Mouse (Mus musculus) brain, embryonic 18.5 days (tissue): ENCODE measurements around the gene Ajm1.

ENCODE experiments used
- DNase-seq: peaks from one replicate; pipeline ENCODE4 v3.0.0-alpha.2; 2012; ENCODE audit warnings: low read depth, low spot score

Gene Ajm1

DNA sequence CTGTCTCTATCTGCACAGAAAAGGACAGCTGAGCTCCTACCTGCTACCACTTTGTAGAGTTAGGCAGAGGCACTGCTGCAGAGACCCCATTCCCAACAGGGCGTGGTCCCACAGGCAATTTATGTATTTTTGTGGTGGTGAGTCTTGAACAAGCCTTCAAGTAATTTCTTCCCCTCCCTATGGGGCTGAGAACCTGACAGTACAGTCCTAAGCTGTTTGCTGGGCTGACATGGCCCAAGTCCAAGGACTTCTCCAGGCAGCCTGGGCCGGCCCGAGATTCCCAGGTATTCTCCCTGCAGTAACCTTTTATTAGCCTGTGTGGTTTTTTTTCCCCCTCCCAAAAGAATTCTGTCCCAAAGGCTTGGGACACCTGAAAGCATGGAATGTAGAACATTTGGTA lies 2.6 kb upstream of the Ajm1 start:
- DNase-seq = no peak

DNA sequence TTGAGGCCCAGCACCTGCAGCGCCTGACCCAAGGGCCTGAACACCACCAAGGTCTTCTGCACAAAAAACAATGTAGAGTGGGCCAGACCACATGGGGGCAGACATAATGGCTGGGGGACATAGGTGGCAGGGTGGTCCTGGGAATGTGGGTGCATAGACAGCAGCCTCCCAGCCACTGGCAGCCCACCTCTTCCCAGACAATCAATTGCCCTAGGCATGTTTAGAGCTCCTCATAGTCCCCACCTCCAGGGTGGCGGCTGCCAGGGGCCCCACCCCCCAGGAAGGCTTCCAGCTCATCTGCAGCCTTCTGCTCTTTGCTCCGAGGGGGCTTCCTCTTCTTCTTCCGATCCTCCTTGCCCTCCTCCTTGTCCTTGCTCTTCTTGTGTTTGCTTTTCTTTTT lies 2.0 kb upstream of the Ajm1 start:
- DNase-seq = no peak

DNA sequence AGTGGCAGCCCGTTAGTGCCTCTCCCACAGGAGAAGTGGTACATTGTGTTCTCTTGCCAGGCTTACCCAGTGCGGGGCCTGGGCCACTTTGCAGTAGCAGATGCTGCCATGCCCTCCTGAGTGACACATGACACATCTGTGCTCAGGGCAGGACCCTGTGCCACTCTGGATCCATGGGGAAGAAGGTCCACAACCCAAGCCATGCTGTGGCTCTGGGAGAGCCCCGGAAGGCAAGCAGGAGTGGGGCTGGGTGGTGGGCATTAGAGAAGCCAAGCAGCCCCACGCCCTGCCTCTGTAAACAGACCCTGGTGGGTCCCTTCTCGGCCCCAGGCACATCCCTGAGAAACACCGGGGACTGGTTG lies 1.5 kb upstream of the Ajm1 start:
- no peak for DNase-seq

DNA sequence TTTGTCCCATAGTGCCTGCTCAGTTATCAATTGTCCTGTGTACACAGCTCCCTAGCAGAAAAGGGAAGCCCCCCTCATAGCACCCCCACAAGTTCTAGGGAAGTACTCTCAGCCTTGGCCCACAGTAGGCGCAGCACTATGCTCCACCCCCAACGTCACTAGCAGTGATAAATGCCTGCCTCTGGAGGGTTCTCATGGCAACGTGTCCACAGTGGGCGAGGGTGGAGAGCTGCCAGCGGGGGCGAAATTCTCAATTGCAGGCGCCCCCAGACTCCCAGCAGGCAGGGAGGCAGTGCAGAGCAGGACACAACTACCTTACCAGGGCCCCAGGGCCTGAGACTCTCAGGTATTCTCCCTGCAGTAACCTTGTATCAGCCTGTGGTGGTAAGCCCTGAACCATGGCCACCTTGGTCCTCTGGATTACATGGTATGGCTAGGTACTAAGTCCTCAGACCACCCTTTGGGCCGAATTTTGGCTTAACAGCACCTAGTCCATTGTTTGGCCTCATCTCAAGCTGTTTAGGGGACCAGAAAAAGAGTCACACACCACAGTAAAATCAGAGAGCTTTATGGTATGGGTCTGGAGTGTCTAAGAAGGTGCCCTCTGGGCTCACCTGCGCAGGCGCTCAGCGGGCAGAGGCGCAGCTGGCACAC lies 1.0 kb upstream of the Ajm1 start:
- no peak for DNase-seq

DNA sequence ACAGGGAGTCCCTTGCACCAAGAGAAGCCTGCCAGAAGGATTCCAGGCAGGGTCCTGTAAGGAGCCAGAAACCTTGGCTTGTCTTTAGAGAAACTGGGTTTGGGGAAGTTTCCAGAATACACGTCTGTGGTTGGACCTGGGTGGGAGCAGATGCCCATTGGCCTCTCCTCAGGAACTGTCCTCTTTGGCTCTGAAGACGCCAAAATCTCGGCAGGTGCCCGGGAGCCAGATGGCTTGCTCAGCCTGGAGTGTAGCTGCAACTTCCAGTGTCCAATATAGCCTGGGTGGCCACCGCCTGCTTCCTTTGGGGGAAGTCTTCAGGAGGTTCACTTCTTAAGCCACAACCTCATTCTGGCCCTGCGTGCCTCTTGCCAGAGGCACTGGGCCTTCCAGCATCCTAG lies 344 bp upstream of the Ajm1 start:
- DNase-seq = no peak

DNA sequence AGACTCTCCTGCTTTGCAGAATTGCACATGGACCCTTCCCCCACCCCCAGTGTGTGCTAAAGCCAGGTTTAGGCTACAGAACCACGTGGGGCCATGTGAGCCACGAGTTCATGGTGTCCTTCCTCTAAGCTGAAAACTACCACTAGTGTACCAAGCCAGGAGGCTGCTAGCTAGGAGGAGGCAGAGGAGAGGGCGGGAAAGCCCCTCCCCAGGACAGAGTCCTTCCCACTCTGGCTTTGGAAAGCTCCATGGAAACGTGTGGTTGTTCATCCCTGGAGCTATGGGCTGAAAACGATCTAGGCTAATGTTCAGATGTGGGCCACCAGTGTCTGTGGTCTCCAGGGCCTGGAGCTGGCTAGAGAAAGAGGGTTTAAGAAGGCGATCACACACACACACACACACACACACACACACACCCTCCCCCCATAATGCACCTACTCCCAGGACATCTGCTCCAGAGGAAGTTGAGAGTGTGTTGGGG lies 896 bp downstream of the Ajm1 start:
- DNase-seq = no peak

DNA sequence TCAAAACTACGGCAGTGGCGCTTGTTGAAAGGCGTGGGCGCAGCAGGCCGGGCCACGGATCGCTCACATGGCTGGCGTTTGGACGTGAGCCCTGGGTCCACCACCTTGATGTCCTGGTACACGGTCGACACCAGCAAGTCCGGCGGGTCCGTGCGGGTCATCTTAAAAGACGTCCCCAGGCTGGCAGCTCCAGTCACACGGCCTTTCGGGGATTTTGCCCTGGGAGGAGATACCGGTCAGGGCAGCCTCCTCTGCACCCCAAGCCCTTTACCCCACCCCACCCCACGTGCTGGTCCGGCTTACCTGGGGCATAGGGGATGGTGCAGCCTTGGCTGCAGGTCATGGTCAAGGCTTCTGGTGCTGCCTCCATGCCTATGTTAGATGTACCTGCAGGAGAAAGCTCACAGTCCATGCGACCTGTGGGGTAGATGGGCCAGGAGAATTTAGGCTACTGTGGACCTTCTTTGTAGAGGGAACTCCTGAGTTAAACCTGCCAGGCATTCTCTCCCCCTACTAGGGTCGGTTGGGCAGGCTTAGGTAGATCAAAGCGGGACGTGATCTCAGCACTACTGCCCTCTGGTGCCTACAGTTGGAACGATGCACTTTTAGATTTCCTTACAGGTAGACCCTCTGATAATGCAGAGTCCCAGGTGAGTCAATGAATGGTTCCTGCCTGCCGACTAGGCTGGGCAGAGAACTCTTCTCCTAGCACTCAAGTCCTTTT lies 1.7 kb downstream of the Ajm1 start:
- no peak for DNase-seq

DNA sequence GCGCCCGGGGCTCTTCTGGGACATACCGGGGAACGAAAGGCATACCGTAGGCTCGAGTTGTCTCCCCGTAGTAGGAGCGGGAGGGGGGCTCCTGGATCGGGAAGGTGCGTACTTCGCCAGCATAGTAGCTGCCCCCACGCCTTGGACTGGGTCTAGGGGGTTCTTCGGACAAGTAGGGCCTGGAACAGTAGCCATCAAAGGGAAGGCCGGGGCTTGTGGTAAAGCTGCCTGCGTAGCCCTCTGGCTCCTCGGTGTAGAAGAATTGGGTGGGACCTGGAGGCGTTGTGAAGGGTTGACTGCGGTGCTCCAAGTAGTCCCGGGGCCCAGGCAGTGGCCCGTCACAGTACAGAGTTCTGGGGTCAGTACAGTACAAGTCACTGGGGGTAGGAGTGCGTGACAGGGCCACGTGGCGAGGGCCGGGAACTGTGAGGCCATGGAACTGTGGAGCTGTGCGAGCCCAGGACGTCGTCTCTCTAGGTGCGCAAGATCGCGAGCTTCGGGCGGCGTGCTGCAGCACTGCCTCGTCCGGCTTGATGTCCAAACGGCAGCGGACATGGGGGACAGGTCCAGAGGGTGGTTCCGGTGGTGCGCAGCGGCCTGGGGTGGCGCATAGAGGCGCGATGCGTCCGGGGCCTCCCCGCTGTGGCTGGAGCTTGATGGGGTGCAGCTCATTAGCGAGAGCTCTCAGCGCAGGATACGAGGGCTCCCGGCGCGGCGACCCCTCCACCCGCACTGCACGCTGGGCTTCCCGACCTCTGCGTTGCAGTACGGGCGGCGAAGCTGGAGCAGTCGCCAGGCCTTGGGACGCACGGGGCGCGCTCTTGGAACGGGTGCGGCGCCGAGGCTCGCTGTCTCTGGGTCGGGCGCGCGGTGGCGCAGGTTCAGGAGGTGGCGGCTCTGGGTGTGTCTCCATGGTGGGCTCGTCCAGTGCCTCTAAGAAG lies 2.5 kb downstream of the Ajm1 start:
- DNase-seq = no peak

DNA sequence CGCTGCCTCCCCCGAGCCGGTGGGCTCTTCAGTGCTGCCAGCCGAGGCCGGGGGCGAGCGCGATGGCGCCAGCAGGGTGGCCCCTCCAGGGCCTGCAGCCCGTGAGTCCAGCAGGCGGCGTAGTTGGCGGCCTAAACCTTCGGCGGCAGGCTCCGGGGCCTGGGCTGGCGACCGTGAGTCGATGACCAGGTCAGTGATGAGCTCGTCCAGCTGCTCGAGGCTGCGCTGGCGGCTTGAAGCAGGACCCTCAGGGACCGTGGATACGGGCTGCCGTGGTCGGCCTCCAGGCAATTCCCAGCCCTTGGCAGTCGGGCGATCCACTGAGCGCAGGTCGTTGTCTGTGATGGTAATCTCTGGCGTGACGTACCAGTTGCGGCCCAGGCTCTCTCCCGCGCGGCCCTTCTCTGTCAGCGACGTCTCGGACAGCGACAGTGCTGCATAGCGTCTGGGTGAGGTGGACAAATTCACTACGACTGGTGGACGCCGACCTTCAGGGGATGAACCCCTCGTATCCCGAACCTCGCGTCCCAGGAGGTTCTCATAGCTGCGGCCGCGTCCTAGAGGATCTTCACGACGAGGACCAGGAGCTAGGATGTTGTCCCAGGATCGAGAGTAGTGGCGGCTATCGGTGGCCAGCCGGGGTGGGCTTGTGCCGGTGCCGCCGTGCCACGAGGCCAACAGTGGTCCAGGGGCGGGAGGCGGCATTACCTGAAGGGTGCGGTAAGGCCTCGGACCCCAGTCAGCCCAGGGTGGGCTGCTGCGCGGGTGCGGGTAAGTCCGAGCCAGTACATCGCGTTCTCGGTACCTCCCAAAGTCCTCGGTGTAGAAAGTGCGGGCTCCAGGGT lies 3.4 kb downstream of the Ajm1 start:
- DNase-seq = no peak

DNA sequence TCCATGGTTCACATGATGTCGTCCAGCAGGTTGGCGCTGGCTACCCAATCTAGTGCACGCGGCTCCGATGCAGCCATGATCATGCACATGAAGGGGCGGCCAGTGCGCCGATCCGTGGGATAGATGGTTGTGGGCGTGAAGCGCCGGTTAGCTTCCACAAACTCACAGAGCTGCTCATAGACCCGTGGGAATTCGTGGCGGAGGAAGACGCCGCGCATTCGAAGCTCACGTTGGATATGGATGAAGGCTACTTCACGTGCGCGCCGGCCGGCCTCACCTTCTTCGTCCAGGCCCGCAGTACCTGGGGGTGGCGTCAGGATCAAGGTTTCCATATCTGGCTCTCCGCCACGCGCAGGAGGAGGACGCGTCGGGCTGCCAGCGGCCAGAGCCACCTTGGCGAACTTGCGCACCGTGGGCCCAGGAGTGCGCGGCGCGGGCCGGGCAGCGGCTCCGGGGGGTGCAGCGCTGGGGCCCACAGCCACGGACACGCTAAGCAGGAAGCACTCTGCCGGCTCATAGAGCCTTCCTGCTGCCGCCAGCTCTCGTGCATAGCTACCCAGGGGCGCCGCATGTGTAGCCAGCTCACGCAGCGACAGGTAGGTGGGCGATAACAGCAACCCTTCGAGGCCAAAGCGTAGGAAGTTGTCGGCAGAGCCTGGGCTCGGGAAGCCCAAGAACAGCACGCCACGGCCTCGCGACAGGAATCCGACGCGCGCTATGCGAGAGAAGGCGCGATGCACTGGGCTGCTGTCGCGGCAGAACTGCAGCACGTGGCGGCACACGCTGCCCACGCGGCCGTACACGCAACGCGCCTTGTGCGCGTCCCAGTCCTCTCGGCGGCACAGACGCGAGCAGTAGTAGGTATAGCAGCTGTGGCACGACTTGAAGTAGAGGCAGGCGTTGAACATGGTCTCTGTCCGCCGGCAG lies 4.3 kb downstream of the Ajm1 start:
- no peak for DNase-seq

DNA sequence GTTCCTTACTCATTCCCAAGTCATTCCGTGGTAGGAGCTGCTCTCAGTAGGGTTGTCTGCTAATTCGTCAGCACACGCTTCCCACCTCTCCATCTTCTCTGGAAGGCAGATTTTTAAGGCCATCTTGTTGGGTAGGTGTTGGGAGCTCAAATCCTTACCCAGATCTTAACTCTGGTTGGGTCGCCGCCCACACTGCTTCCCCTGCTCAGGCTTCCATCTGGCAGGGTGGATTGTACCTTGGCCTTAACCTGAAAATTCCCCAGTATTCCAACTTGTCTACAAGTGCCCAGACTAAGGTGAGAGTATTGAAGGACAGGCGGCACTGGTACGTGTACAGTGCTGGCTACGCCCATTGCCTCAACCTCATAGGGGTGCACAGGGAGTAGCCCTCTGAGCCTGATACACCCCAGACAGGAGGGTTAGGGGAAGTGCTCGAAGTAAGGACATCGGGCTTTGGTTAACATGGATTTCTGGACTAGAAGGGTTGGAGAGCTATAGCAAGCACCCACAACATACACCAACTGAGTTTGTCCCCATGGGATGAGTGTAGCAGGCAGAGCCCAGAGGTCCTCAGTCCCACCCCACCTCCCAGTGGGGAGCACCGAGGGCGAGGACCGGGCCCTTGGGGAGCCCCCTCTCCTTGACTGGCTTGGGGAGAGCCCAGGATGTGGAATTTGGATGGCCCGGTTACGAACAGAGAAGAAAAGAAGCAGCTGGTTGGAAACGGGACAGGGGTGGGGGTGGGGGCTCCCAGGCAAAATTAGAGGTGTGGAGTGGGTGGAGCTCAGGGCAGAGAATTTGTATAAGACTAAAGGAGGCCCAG lies 5.3 kb downstream of the Ajm1 start:
- no peak for DNase-seq

DNA sequence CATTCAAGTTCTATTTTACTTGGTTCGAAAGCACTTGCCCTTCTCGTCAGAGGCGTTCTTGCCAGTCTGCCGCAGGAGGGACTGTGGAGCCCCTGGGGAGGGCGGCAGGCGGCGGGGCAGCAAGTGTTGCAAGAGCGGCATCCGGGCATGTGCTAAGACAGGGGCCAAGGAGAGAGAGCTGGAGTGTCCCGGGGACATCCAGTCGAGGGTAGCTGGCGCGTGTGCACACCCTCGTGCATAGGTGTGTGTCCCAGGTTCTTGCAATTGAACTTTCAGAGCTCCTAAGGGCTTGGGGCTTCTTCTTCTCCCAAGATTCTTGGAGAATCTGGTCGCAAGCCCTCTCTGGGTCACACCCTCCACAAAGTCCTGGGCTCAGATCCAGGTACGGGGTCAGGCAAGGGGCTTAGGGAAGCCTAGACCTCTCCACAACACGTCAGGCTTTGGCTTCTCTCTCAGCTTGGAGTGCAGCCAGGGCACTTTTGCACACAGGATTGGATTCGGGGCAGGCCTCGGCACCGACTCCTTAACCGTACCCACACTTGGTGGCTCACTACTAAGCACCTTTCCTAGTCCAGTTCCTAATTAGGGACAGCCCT lies 6.0 kb downstream of the Ajm1 start:
- DNase-seq = no peak

DNA sequence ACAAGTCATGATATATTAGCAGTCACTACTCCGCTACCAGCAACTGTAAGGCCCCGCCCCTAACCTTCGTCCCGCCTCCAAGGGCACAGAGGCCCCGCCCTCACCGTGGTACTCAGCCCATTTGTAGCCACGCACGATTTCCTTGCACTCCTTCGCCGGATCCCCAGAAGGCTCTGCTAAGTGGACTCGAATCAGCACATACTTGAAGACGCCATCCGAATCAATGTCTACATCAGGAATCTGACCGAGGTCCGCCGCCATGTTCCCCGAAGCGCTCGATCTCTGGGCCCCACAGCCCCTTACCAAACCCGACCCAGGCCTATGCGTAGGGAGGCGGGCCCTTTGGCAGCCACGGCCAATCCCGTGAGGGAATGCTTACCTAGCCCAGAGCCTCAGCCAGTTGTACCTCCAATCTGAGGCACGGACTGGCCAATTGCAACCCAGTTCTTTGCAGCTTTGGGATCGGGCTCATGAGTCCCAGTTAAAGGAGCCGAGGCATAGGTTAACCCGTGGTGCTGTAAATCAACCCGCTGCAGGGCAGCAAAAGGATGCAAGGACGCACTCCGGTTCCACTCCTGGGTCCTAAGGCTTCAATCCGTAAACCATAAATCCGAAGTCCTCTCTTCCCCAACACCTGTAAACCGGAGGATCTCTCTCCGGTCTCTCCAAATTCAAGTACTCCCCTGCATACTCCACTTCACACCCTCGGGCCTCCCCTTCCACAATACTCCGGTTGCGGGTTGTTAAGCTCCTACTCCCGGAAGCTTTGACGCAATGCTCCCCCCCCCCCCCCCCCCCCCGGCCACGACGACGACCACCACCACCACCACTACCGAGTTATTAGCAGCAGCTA lies 6.8 kb downstream of the Ajm1 start, which contains the start of the genes Mamdc4 and Phpt1:
Mamdc4 (minus strand) TSS at position 267 of the 853 bp plus-strand sequence.
Phpt1 (minus strand) TSS at position 646 of the 853 bp plus-strand sequence.
- DNase-seq = peak; percentile 98

DNA sequence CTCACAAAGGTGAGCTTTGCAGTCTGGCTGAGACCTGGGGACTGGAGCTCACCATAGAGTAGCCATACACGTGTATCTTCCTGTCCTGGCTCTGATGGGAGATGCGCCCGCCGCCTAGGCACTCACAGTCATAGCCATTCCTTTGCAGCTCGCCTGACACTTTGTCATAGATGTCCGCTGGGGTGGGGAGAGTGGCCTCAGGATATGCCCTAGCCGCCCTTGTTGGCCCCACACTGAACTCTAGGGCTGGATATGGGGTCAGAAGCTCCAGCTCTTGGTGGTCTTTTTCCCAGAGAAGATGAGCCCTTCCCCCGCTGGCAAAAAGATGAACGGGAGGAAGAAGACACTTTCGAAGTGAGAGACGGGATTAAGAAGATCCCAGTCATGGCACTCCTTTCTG lies 7.4 kb downstream of the Ajm1 start:
- no peak for DNase-seq

DNA sequence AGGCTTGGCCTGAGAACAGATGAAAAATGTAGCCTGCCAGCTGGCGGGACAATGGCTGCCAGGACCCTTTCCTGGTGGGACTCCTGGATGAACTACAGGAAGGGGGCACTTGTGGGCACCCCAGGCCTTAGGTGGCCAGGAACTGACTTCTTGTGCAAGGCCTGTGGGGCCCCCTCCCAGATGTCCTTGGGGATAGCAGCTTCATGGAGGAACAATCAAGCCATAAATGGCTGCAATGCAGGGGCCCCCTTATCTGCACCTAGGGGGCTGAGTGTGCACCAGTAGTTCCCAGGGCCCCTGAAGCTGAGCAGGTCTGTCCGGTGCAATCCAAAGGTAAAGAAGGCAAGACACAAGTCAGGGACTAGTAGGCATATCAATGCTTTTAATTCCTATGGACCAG lies 8.5 kb downstream of the Ajm1 start:
- no peak for DNase-seq

DNA sequence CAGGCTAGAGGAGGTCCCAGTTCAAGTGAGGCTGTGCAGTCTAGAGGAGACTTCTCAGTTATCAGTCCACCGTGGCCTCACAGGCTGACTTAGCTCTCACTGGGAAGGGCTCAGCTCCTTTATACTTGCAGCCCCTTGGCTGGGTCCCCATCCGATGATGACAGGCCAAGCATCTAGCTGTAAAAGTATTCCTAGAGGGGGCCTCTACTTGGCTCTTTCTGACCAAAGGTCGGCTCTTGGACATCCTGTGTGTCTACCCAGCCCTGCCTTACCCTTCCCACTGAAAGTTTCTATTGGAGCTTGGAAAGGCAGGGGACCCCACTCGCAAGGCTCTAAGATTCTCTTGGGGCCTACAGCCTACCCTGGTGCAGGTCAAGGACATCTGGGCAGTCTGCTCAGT lies 10.3 kb downstream of the Ajm1 start:
- no peak for DNase-seq

DNA sequence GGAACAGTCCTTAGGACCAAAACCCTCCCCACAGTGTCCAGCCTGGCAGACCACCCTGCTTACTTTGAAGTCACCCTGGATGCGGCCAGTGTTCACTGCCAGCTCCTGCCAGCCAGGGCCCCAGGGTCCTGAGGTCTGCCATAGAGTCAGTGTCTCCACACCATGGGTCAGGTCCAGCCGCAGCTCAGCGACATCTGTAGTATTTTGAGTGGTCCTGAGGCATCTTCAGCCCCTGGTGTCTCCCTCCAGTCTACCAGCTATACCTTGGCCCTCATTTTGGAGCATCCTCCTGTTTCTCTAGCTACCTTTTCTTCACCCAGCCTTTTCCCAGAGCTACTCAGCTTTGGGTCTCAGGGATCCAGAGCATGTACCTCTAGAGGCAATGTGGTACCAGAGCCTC lies 12.2 kb downstream of the Ajm1 start:
- no peak for DNase-seq

DNA sequence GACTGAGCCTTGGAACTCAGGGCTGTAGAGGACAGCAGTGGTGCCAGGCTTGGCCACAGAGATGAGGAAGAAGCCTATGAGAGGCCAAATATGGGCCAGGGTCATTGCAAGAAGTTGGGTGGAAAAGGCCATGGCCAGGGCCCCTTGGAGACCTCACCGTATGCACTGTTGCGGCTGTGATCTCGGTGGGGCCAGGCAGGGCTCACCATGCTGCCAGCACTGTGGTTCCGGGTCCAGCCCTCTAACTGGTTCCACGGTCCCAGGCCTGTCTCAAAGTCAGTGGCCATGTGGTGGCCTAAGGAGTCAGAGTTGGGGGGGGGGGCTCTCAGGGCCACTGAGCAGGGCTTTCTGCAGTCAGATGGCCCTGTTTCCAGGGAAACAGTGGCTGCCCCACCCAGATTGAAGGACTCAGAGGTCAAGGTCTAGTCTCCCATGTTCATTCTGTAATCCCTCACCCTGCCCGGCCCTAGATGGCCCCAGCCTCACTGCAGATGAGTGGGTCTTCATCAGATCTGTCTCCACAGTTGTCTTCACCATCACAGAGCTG lies 13.0 kb downstream of the Ajm1 start:
- DNase-seq = no peak
